Mouse (Mus musculus) v-Abl transformed pro-B cells (cell line): ENCODE measurements around the gene Rnaseh1.

Experiments
- in situ Hi-C, 2 experiments: fragments of 400-800 bp; cut with MboI; formaldehyde crosslinking; loops; one replicate each; pipeline ENCODE4 v1.15.1; 2025; ENCODE audit not compliant: unreplicated experiment in 2 of 2

The Rnaseh1 gene

DNA sequence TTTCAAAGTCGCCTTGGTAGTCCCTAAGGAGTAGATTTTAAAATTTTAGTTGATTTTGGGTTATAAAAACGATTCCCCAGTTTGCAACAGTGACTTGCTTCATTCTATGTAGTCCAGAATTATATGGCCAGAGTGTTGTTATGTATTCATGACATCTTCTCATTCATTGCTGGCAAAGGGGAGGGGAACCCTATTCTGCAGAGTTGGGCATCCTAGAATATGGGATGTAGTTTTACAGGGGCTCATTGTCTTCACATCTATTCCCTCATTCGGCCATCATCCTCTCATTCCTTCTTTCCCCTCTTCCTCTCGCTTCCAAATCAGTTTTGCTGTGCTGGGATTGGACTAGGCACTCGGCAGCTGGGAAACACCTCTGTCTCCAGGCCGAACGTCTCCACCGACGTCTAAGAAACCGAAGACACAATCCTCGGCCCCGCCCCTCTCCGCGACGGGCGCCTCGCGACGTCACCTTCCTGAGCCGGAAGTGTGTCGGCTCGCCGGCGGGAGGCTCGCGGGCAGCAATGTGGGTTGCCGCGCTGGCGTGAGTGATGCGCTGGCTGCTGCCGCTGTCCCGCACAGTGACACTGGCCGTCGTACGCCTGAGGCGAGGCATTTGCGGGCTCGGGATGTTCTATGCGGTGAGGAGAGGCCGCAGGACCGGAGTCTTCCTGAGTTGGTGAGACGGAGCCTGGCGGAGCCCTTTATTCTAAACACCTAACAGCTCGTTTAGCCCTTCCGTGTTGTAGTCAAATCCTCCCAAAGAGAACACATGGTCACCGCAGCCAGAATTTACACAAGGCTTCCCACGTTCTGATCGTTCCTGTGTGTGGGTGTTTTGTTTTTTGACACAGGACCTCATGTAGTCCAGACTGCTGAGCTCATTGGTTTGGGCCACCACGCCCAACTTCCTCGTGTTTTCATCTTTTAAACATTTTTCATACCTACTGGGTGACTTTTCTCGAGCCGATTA is at the start of gene Rnaseh1:
Rnaseh1 (plus strand) TSS at position 462 of the 970 bp plus-strand sequence.
- in situ Hi-C loops = loop anchor here in 1 of 2 experiments (5.0 kb wide), 1 partner anchor 103 kb away; the partner anchor contains the start of genes Eipr1 and Trappc12

GRCm38 (mm10) chr12:28602259-28602658 is 47.1 kb upstream of the Rnaseh1 start:
- in situ Hi-C loops = no loop called here

- in situ Hi-C loops = no loop called here
Measured at GRCm38 (mm10) chr12:28603494-28603893, 45.9 kb upstream of the Rnaseh1 start.

DNA sequence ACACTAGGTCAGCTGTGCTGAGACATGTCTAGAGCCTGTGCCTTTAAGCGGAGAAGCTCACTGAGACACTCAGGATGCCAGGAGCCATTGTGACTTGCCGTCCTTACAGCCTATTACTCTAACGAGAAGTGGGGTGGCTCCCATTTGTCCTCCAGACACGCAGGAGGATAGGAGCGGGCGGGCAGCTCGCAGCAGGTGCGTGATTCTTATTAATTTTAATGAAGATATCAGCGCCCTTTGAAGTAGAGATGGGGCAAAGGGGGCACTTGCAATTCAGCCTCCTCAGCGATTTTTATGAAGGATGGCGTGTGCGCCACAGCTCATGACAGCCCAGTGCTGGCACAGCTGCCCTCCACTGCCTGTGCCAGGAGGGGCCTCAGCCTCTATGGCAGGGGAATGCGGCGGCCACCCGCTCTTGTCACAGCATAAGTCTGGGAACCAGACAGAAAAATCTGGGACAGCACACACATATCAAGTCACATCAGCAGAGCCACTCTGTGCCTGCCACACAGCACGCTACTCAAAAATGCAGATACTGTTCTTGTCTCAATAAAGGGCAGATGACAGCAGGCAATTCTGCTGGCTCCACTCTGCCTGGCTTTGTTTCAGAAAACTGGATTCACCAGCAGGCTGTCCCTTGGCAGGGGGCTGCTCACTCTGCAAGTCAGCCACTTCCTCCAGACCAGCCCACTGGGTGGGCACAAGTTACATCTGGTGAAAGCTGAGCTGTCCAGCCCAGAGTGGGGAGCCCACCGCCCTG is 41.7 kb upstream of the Rnaseh1 start:
- in situ Hi-C loops = no loop called here

GRCm38 (mm10) chr12:28612391-28612790 is 37.0 kb upstream of the Rnaseh1 start:
- in situ Hi-C loops = no loop called here

- in situ Hi-C loops = no loop called here
Measured at GRCm38 (mm10) chr12:28614401-28614800, 35.0 kb upstream of the Rnaseh1 start.

DNA sequence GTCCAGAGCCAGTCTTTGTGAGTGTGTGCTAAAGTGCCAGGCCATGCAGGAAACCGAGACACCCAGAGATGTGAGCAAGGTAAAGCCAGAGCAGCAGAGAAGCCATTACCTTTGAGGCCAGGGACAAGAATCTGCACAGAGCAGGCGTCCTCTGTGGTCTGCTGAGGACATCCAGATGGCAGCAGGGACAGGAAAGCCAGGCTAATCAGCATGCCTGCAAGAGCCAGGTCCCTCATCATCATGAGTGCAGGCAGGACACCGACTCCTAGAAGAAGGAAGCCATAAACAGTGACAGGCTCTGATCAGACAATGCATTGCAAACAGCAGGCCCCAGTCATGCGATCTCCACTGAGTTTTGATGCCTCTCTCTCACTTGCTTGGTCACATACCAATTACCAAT is 32.1 kb upstream of the Rnaseh1 start:
- in situ Hi-C loops = no loop called here

DNA sequence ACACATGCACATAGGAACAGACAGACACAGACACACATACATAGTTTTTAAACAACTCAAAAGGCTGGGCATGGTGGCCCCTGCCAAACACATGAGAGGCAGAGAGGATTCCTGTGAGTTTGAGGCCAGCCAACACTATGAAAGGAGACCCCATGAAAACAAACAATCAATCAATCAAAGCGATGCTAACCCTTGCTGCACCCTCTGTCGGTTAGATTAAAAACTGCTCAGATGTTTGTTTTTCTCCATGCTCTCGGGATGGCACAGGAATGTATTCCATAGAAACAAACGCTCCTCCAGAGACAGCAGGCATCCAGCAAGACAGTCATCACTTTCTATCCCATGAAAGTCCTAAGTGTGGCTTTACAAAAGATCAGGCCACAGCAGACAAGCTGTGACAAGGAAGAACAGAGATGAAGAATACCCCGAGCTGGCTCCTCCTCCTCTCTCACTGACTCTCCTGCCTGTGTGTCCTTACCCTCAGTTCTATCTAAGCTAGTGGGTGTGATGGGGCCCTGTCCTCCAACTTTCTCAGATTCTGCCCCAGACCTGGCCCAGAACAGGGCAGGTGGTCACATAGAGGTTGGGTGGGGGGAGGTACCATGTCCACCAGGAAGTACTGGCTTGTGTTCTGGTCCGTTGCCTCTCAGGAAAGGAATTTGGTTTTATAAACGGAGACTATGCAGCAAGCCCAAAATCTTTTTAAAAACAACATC is 27.8 kb upstream of the Rnaseh1 start:
- in situ Hi-C loops = no loop called here

DNA sequence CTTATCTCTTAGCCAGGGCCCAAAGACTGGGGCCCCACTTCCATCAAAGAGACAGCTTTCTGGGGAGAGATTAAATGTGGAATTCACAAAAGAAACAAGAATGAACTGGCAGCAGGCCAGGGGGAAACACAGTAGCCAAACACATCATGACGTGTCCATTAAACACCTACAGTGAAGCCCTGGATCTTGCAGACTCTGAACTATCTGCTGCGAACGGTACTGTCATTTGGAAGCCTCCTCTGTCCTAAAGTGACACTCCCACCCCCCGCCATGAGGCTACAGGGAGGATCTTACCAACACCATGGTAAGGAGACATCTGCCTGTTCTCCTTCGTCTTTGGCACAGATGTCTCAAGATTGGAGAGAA is 27.3 kb upstream of the Rnaseh1 start:
- in situ Hi-C loops = no loop called here

DNA sequence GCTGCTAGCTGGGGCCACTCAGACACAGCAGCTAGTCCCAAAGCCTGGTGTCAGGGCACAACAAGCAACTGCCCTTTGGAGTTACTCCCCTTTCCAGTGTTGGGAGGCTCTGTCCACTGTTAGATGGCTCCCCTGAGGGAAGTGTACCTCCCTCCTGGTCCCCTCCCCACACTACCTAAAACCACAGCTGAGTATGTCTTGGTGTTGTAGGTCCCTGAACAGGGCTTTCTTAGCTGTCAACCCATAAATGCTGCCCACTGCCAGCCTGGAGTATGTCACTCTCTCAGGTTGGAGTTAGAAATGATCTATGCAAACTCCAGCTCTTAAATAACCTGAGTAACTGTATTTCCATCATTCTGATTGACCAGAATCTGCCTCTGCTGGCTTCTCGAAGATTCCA is 26.8 kb upstream of the Rnaseh1 start:
- in situ Hi-C loops = no loop called here

DNA sequence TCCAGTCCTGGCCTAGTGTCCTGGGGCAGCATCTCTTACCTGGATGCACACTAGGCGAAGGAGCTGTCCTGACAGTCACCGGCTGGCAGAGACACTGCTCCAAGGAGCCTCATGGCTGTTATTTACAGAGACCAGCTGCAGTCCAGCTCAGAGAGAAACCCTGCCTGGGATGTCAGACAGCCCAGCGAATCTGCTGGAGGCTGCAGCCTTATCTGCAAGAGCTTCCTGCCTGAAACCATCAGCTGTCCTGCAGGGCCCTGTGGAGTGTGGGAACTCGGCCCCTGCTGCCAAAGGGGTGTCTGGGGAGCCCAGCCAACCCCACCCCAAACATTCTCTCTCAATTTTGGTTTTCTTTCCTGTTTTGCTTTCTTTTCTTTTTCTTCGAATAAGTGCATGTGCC is 26.2 kb upstream of the Rnaseh1 start, which contains the start of gene Colec11:
Colec11 (minus strand) TSS at position 183 of the 400 bp plus-strand sequence.
- in situ Hi-C loops = no loop called here

DNA sequence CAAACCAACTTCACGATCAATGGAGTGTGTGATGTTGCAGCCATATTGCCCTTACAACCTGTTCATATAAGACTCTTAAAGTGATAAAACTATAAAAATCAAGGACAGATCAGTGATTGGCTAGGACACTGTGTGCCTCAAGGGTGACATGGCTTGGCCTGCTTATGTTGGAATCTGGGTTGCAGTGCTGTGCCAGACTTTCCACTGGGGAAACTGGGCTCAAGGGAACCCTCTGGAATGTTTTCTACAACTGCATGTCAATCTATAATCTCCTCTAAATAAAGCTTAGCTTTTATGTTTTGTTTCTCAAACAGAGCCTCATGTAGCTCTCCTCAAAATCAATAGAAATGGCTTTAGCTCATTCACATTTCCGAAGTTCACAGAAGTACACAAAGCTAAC is 25.2 kb upstream of the Rnaseh1 start:
- in situ Hi-C loops = no loop called here

DNA sequence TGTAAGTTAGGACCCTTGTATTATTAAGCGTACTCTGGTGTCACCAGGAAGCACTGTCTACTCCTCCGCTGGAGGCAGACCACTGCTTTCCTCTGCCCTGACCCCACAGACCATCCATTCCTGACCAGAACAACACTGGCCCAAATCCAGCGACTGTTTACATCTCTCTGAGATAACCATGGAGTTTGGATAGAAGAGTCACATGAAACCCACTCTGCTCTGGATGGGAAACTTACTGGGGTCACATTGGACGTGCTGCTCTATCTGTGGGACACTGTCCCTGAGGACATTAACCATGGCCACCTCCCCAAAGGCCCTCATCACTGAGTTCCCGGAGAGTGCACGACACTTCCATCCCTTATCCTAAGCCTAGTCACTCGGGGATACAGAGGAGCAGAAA is 24.0 kb upstream of the Rnaseh1 start:
- in situ Hi-C loops = no loop called here

DNA sequence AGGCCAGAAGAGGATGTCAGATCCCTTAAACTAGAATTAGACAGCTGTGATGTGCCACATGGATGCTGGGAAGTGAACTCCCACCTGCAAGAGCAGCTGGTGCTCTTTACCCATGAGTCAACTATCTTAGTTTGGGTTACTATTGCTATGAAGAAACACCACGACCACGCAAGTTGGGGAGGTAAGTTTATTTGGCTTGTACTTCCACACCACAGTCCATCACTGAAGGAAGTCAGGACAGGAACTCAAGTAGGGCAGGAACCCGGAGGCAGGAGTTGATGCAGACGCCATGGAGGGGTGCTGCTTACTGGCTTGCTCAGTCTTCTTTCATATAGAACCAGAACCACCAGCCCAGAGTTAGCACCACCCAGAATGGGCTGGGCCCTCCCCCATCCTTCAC is 22.3 kb upstream of the Rnaseh1 start:
- in situ Hi-C loops = no loop called here

DNA sequence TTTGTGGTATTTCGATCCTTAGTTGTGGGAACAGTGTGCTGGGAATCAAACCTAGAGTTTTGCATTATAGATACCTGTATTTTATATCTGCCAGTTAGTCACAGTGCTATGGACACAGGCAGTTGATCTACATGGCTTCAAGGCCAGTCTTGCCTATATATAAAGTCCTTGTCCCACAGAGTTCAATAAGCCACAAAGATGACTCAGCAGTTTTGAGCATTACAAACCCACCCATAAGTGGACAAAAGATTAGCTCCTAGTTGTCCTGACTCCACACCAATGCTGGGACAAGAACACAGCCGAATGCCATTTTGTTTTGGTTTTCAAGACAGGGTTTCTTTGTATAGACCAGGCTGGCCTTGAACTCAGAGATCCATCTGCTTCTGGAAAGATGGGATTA is 21.0 kb upstream of the Rnaseh1 start:
- in situ Hi-C loops = no loop called here

- in situ Hi-C loops = loop anchor here in 1 of 2 experiments (5.0 kb wide), 1 partner anchor 117 kb away; the partner anchor contains the start of genes Eipr1 and Trappc12
Measured at GRCm38 (mm10) chr12:28635058-28635534, 14.3 kb upstream of the Rnaseh1 start.

DNA sequence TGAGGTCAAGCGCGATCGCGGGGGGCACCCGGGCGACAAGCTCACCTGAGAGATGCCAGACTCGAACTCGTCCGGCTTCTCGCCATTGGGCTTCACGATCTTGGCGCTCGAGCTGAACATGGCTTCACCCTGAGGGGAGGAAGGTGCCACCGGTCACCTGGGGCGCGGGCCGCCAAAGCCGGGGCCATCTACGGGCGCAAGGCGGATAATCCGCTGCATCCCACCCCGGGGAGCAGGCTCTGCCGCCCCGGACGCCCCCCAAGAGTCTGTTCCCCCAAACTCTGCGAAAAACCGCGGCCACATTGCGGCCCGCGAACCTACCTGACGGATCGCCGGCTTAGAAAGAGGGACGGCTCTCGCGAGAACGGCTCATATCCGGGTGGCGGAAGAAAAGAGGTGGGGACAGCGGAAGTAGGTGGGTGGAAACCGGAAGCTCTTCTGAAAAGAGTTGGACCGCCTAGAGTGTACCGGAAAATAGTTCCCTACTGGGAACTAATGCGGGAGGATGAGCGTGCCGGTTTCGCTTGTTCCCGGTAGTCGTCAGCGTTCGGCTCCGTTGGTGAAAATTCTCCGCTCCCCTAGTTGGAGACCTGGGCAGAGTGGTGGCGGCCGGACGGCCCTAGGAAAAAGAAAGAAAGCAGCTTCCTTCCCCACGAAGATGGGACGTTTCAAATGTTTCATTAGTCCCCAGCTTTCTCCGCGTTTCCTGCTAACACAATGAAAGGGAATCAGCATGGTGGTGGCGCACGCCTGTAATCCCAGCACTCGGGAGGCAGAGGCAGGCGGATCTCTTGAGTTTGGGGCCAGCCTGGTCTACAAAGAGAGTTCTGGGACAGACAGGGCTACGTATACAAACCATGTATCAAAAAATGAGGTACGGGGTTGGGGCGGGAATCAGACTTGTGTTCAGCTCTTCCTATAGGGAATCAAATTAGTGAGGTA is 13.6 kb upstream of the Rnaseh1 start, which contains the start of gene Rps7:
Rps7 (minus strand) TSS at position 419 of the 942 bp plus-strand sequence.
- in situ Hi-C loops = loop anchor here in 1 of 2 experiments (5.0 kb wide), 1 partner anchor 116 kb away; the partner anchor contains the start of genes Eipr1 and Trappc12

DNA sequence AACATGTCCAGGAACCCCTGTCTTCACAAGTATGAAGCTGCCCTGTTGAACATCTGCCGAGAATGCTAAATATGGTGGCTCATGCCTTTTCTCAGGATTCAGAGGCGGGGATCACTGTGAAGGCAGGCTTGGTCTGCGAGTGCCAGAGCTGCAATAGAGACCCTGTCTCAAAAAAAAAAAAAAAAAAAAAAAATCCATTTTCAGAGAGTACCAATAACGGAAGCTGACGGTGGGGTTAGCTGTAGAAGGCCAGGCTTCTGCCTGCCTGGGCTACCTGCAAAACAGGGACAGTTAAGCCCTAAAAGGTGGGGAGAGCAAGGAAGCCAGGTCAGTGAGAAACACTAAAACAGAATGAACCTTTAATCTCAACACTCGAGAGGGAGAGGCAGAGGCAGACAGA is 12.9 kb upstream of the Rnaseh1 start:
- in situ Hi-C loops = loop anchor here in 1 of 2 experiments (5.0 kb wide), 1 partner anchor 116 kb away; the partner anchor contains the start of genes Eipr1 and Trappc12

- in situ Hi-C loops = loop anchor here in 1 of 2 experiments (5.0 kb wide), 1 partner anchor 114 kb away; the partner anchor contains the start of genes Eipr1 and Trappc12
Measured at GRCm38 (mm10) chr12:28638778-28639177, 10.6 kb upstream of the Rnaseh1 start.
